Mouse (Mus musculus) adrenal gland, adult (tissue): ENCODE measurements around the gene Gm13287.
A peak's percentile ranks its signal among the peaks of the same experiment; 100 is the strongest.
"Not testable (repeated sequence)": the region's sequence is repeated elsewhere in the genome, so short reads cannot be mapped to it uniquely, and the experiment has no call there.

Experiments used
- DNase-seq, 2 experiments: peaks; one replicate each; pipeline ENCODE4 v3.0.0; 2022 to 2023; ENCODE audit warnings: low spot score in 1 of 2; ENCODE audit not compliant: inconsistent age in 2 of 2

The Gm13287 gene

GRCm38 (mm10) chr4:88802954-88803353, at the start of gene Gm13287:
Gene Gm13287, plus strand, starts transcription at chr4:88803254.
- DNase-seq, result not testable (repeated sequence)

GRCm38 (mm10) chr4:88754818-88755340, 48.2 kb upstream of the Gm13287 start, which contains the start of gene Gm13271:
Gene Gm13271, plus strand, starts transcription at chr4:88754868.
- peak; percentile 75 to 92 for DNase-seq

GRCm38 (mm10) chr4:88756581-88757513, 46.2 kb upstream of the Gm13287 start:
- peak in 1 of 2 experiments; percentile 81 for DNase-seq

GRCm38 (mm10) chr4:88757628-88758031, 45.4 kb upstream of the Gm13287 start:
- peak; percentile 92 to 99 for DNase-seq

- peak in 1 of 2 experiments; percentile 60 for DNase-seq
These were observed 44.3 kb upstream of the Gm13287 start for GRCm38 (mm10) chr4:88758751-88759150.

- peak; percentile 37 to 81 for DNase-seq
These were observed 43.3 kb upstream of the Gm13287 start, which contains the start of gene Gm13283 for GRCm38 (mm10) chr4:88759610-88760268. Gene Gm13283, plus strand, starts transcription at chr4:88760119.

GRCm38 (mm10) chr4:88760431-88760830, 42.6 kb upstream of the Gm13287 start:
- peak; percentile 87 to 92 for DNase-seq

- peak; percentile 71 to 88 for DNase-seq
These were observed 41.3 kb upstream of the Gm13287 start for GRCm38 (mm10) chr4:88761776-88762175.

- DNase-seq, result peak in 1 of 2 experiments; percentile 55
These were observed 40.7 kb upstream of the Gm13287 start for GRCm38 (mm10) chr4:88762341-88762740.

- peak; percentile 79 to 90 for DNase-seq
These were observed 39.6 kb upstream of the Gm13287 start for GRCm38 (mm10) chr4:88763384-88764018.

GRCm38 (mm10) chr4:88773534-88773933, 29.5 kb upstream of the Gm13287 start, which contains the start of gene Gm13290:
Gene Gm13290, plus strand, starts transcription at chr4:88773834.
- DNase-seq, result not testable (repeated sequence)

GRCm38 (mm10) chr4:88776622-88777021, 26.4 kb upstream of the Gm13287 start, which contains the start of gene Gm13289:
Gene Gm13289, plus strand, starts transcription at chr4:88776922.
- DNase-seq, result not testable (repeated sequence)

GRCm38 (mm10) chr4:88779550-88779949, 23.5 kb upstream of the Gm13287 start, which contains the start of gene Gm13272:
Gene Gm13272, plus strand, starts transcription at chr4:88779850.
- DNase-seq, result not testable (repeated sequence)

- peak in 1 of 2 experiments; percentile 39 for DNase-seq
These were observed 22.7 kb upstream of the Gm13287 start for GRCm38 (mm10) chr4:88780320-88780719.

- DNase-seq, result peak in 1 of 2 experiments; percentile 10
These were observed 21.2 kb upstream of the Gm13287 start, which contains the start of gene Ifnz for GRCm38 (mm10) chr4:88781831-88782230. Gene Ifnz, plus strand, starts transcription at chr4:88782131.

GRCm38 (mm10) chr4:88782335-88782734, 20.7 kb upstream of the Gm13287 start:
- DNase-seq, result peak; percentile 50 to 68

GRCm38 (mm10) chr4:88785409-88785808, 17.6 kb upstream of the Gm13287 start, which contains the start of gene Gm13276:
Gene Gm13276, plus strand, starts transcription at chr4:88785709.
- not testable (repeated sequence) for DNase-seq

GRCm38 (mm10) chr4:88788402-88788801, 14.7 kb upstream of the Gm13287 start, which contains the start of gene Gm13277:
Gene Gm13277, plus strand, starts transcription at chr4:88788632.
- DNase-seq, result peak; percentile 72 to 84

- DNase-seq, result not testable (repeated sequence)
These were observed 11.8 kb upstream of the Gm13287 start, which contains the start of gene Gm13278 for GRCm38 (mm10) chr4:88791250-88791649. Gene Gm13278, plus strand, starts transcription at chr4:88791550.
